Mouse (Mus musculus) lung, postnatal 25 days (tissue): Measurements from ENCODE around the gene Mxd3.

Source experiments
- DNase-seq: peaks from one replicate; pipeline ENCODE4 v3.0.0; 2022; ENCODE audit warnings: low spot score

Mxd3 gene

GRCm38 (mm10) chr13:55332331-55332730 lies 2.7 kb upstream of the Mxd3 start:
- no peak for DNase-seq

- DNase-seq, result no peak
These were observed 1.2 kb upstream of the Mxd3 start for GRCm38 (mm10) chr13:55330567-55331400.

DNA sequence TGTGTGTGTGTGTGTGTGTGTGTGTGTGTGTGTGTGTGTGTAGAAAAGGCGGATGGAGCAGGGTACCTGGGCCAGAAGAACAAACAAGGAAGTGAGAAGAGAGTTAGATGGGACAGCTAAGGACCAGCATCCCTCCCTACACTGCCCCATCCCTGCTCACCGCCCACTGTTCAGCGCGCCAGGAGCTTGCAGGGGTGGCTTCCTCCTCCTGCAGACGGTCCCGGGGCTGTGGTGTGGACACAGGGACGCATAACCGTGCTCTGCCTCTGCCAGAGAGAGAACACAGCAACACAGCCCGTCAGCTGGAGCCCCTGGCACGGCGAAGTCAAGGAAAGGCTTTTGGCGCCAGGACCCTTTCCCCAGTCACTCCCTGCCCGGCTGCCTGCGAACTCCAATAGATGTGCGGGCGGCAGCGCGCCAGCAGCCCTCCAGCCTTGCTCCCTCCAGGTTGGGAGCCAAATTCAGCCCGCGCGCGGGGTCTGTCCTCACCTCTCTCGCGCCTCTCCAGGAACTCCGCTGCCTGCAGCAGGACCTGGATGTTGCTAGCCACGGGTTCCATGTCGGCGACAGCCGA lies 427 bp downstream of the Mxd3 start:
- DNase-seq, result peak; percentile 5

DNA sequence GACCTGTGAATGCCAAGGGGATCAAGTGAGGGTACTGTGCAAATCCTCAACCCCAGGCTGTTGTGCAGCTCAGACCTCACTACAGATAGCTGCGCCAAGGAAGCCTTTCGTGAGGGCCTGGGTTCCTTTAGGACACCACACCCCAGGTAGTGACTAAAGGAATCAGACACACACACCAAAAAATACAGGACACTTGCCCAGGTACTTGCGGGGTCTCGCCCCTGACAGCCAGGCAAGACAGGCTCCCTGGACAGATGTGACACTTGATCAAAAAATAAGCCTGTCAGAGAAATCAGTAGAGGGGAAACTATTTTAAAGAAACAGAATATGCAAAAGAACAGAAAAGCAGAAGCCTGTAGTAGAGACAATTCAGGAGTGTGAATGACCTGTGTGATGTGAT lies 982 bp downstream of the Mxd3 start:
- DNase-seq, result no peak

DNA sequence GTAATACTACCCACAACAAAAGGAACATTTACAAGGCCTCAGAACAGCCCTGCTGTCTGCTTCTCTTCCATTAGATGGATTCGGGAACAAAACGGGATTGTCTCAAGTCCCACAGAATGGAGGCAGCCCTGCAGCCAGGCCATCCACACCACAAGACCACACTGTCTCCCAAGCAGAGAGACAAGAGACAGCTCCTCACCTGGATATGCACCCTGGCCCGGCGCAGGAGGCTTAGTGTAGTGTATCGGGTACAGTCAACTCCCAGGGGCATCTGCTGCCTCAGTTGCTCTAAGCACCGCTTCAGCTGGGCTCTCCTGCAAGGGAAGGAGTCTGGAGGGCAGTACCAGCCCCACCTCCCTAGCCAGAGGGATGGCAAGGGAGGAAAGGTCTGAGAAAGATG lies 1.5 kb downstream of the Mxd3 start:
- DNase-seq, result no peak

DNA sequence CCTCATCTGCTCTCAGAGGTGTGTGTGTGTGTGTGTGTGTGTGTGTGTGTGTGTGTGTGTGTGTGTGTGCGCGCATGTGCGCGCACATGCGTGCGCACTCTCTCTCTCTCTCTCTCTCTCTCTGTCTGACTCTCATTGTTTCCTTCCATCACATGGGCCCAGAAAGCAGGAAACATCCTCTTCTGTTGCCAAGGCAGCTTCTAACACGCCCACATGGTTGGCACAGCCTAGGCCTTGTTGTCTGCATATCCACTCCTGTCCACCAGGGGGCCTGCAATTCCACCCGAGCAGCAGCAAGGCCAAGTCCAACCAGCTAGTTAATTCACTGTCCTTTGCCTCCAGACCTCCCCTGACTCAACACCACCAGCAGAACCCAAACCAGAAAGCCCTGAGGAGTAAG lies 2.0 kb downstream of the Mxd3 start:
- peak; percentile 91 for DNase-seq

GRCm38 (mm10) chr13:55327169-55327568 lies 2.5 kb downstream of the Mxd3 start:
- no peak for DNase-seq

DNA sequence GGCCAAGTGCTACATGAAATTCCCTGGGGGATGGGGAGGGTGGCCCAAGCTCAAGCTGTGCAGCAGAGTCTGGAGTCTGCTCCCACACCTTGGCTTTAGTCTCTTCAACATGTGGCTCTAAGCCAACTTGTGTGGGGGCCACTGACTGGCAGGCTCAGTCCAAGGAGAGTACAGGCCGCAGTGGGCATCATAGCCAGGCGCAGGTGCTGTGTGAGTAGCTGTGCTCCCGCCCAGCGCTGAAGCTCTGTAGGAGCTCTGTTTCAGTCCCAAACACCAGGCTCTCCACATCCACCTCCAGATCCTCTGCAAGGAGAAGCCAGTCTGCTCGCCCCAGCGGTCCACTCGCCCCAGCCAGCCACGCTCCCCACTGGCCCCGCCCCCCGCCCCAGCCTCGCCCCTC lies 4.0 kb downstream of the Mxd3 start:
- DNase-seq, result no peak

GRCm38 (mm10) chr13:55322130-55322825 lies 7.3 kb downstream of the Mxd3 start:
- DNase-seq, result peak; percentile 49

DNA sequence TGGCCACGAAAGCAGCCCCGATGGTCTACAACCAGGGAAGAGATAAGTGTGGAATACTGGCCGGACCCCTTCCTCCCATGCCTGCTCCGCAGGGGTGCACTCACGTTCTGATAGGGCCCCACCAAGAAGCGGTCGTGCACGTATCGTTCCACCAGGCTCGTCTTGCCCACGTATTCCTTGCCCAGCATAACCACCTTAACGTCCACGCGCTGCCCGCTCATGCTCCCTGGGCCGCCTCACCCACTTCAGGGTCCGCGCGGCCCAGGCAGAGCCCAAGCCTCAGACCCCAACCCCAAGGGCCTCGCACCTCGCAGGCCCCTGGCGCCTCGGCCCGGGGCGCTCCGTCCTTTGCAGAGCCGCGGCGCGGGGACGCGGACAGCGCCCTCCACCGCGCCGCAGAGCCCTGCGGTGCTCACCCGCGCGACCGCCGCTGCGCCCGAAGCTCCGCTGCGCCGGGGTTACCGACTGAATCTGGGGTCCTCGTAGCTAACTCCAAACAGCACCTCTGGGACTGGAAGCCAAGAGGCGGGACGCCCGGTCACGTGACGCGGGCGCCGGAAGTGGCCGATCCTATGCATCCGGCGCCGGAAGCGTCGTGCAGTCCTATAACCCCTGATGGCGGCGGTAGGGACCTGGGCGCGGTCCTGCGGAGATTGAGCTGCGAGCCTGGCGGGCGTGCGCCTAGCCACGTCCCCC lies 8.0 kb downstream of the Mxd3 start, which contains the start of gene Rab24:
TSS of gene Rab24 (minus strand) at position 513 of the 696 bp plus-strand sequence.
- DNase-seq, result peak; percentile 88

DNA sequence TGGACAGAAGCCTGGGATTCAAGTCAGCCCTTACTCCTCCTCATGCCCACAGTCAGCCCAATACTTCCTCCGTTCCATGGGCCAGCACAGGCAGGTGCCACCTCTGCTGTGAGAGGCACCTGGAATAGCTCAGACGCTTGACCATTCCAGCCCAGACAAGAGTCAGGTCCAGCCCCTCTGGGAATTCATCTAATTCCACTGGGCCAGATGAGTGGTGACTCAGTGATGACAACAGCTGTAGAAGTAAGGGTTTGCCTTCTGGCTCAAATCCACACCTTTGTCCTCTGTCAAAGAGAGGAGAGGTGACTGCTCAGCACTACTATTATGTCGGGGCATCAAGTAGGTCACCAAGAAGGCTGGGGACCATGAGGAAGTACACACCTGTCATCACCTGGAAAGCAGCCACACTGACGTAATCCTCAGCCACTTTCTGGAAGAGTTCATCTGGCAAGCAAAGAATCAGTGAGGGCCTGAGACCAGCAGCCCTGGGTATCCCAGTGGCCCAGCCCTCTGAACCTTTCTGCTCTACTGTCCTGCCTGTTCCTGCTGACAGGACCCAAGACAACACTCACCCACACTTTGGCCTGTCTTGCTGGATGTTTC lies 9.6 kb downstream of the Mxd3 start, which contains the start of gene Prelid1:
TSS of gene Prelid1 (plus strand) at position 570 of the 603 bp plus-strand sequence.
- no peak for DNase-seq

GRCm38 (mm10) chr13:55318351-55318750 lies 11.3 kb downstream of the Mxd3 start:
- DNase-seq, result no peak

DNA sequence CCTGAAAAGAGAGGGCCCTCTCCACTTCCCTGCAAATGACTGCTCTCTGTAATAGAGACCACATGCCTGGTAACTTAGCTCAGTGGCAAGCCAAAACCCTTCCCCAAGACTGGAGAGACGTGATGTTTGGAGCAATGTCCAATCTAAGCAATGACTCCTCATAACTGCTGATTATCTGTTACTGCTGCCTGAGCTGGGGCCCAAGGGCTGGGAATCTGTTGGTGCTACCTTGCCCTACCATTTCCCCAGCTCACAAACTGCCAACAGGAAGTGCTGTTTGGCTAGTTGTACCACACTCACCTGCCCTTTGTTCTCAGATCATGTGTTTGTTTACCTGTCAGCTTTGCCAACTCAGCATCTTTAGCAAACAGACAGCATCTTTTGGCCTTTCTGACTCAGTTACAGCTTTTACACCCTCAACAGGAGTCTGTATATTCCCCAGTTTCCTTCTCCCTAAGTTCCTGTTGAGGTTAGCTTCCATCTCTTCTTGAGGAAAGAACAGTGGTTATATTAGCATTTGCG lies 14.7 kb downstream of the Mxd3 start:
- no peak for DNase-seq

DNA sequence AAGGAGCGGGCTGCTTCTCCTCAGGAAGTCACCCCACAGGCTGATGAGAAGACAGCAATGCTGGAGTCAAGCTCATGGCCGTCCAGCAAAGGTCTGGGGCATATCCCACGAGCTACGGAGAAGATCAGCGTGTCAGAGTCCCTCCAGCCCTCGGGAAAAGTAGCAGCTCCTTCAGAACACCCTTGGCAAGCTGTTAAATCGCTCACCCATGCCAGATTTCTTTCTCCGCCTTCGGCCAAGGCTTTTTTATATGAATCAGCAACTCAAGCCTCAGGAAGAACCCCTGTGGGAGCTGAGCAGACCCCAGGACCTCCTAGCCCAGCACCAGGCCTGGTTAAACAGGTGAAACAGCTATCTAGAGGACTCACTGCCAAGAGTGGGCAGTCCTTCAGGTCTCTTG lies 16.6 kb downstream of the Mxd3 start:
- no peak for DNase-seq

DNA sequence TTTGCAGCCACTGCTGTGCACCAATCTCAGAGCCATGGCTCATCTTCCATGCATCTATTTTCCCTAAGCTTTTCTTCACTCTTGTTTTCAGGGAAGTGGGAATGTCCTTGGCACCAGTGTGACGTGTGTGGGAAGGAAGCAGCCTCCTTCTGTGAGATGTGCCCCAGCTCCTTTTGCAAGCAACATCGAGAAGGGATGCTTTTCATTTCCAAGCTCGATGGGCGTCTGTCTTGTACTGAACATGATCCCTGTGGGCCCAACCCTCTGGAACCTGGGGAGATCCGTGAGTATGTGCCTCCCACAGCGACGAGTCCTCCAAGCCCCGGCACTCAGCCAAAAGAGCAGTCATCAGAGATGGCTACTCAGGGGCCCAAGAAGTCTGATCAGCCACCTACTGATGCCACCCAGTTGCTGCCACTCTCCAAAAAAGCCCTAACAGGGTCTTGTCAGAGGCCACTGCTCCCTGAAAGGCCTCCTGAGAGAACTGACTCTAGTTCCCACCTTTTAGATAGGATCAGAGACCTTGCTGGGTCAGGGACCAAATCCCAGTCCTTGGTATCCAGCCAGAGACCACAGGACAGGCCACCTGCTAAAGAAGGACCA lies 17.5 kb downstream of the Mxd3 start:
- DNase-seq, result no peak

DNA sequence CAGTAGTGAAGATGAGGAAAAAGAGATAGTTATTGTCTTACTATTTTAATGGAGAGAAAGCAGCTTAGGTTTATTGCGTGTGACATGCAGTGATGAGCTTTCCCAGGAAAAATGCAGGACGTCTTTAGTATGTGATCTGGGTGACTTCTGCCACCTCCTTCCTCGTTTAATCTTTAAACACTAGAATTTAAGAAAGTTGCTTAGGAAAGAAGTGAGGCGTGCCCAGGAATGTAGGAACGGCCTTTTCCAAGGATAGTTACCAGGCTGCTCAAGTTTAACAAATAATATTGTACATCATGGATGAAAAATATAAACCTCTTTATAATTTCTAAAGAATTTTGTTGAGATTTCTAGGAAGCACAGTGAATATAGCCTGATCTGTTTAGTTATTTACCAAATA lies 28.7 kb downstream of the Mxd3 start:
- DNase-seq, result no peak

- DNase-seq, result no peak
These were observed 32.9 kb downstream of the Mxd3 start for GRCm38 (mm10) chr13:55296760-55297159.

DNA sequence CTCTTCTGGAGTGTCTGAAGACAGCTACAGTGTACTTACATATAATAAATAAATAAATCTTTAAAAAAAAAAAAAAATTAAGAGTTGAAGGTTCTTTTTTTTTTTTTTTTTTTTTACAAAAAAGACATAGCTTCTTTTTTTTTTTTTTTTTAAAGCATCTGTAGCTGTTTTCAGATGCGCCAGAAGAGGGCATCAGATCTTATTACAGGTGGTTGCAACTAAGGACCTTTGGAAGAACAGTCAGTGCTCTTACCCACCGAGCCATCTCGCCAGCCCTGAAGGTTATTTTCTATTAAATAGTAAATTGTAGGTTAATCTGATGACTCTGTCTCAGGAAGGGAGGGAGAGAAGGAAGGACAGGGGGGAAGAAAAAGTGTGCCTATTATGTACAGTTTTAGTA lies 40.8 kb downstream of the Mxd3 start:
- no peak for DNase-seq

DNA sequence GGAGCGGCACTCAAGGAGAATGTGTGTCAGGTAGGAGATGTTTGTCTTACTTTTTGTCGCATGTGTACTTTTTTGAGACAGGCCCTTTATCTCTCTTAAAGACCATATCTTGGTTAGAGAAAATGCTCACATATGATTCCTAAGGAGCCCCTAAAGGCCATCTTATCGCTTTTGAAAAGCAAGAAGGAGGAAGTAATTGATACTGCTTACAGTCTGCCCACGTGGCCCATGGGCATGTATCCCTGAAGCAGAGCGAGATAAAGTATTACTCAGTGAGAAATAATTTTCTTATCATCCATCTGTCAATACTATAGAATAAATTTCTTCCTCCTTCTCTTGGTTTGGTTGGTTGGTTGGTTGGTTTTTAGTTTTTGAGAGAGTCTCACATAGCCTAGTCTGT lies 52.0 kb downstream of the Mxd3 start:
- DNase-seq, result no peak

GRCm38 (mm10) chr13:55277203-55277602 lies 52.4 kb downstream of the Mxd3 start:
- DNase-seq, result no peak
